Mouse (Mus musculus) lung, postnatal 0 days (tissue): Measurements from ENCODE around the gene Pxdc1. TPM values are rescaled to one million over a fixed set of nuclear protein-coding genes. Genes with fewer than 3 reads are reported as not detected.

Experiments
- ATAC-seq: fragments of 200-750 bp; cut with Nextera tagmentation; 2 replicates; pipeline ENCODE4 v1.8.0; 2017; ENCODE audit warnings: moderate library complexity
- DNase-seq: peaks from one replicate; pipeline ENCODE4 v3.0.0-alpha.2; 2016; ENCODE audit warnings: low spot score
- H3K27ac ChIP-seq: fragments of 300-500 bp; sonication (generic); 2 replicates; pipeline ENCODE4 v1.5.1; 2014; ENCODE audit warnings: antibody characterized with exemption, mild to moderate bottlenecking, low read length, mixed read lengths
- H3K27me3 ChIP-seq: fragments of 300-500 bp; sonication (generic); replicated peaks from 2 replicates; pipeline ENCODE4 v1.6.1; 2014; ENCODE audit warnings: low read length, mixed read lengths; ENCODE audit not compliant: insufficient read depth
- H3K36me3 ChIP-seq: fragments of 300-500 bp; sonication (generic); 2 replicates; pipeline ENCODE4 v1.6.1; 2014; ENCODE audit warnings: low read length, mixed read lengths; ENCODE audit not compliant: insufficient read depth
- H3K4me1 ChIP-seq: fragments of 300-500 bp; sonication (generic); 2 replicates; pipeline ENCODE4 v1.6.1; 2014; ENCODE audit warnings: antibody characterized with exemption, low read depth, low read length, mixed read lengths; ENCODE audit not compliant: insufficient read depth
- H3K4me2 ChIP-seq: fragments of 300-500 bp; sonication (generic); replicated peaks from 2 replicates; pipeline ENCODE4 v1.6.1; 2014; ENCODE audit warnings: low read depth, mild to moderate bottlenecking, low read length, moderate library complexity, mixed read lengths
- H3K4me3 ChIP-seq: fragments of 300-500 bp; sonication (generic); 2 replicates; pipeline ENCODE4 v1.5.1; 2014; ENCODE audit warnings: low read depth, low read length
- H3K9ac ChIP-seq: fragments of 300-500 bp; sonication (generic); replicated peaks from 2 replicates; pipeline ENCODE4 v1.6.1; 2014; ENCODE audit warnings: low read depth, mild to moderate bottlenecking
- H3K9me3 ChIP-seq: fragments of 300-500 bp; sonication (generic); 2 replicates; pipeline ENCODE4 v1.6.1; 2016; ENCODE audit warnings: low read length, mixed read lengths
- CTCF ChIP-seq: IDR thresholded peaks from 2 replicates; pipeline ENCODE4 v1.5.1; 2016; ENCODE audit warnings: antibody characterized with exemption, mild to moderate bottlenecking
- EP300 ChIP-seq: IDR thresholded peaks from 2 replicates; pipeline ENCODE4 v1.6.1; 2016; ENCODE audit warnings: antibody characterized with exemption, mild to moderate bottlenecking, control low read depth
- WGBS: fragments of 180-500 bp; shearing (Covaris S2); extraction: QIAGEN DNeasy Blood & Tissue Kit; methylation state at CpG from one replicate; pipeline ENCODE4 v1.1.7; 2014; 5-methylcytosine and 5-hydroxymethylcytosine counted together
- polyA plus RNA-seq: library from polyadenylated mRNA; unstranded; fragments of >200 nt; fragmentation: Nextera tagmentation; extraction: Ambion mirVana; gene quantifications from 2 replicates; pipeline ENCODE4 v1.2.1, GENCODE M21; 2015

Pxdc1 gene
- polyA plus RNA-seq, 1 experiment from 2014 or later = 44.3 TPM

DNA sequence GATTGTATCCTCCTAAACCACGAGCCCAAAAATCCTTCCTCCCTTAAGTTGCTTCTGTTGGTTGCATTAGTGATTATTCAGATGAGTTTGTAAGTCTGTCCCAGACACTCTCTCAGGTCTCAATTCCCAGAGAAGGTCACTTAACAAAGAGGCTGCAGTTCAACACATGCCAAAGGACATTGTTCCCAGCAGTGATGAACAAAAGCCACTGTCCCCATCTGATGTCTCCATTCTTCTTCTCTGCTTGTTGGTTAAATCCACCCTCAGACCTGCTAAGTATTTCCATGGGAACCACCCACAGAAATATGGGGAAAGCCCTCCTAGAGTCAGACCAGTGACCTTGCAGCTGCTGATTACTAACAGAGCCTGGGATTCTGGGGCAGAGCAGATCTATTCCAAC lies 43.6 kb downstream of the Pxdc1 start:
- Histone ChIP-seq H3K36me3 (no peaks in the 10 kb centered on the region), H3K9me3 (no peaks in the 10 kb centered on the region), H3K4me2 (no peak overlapping the region), H3K4me3 (no peak overlapping the region), H3K9ac (no peak overlapping the region), H3K4me1 (no peaks in the 10 kb centered on the region), H3K27ac (no peak overlapping the region), H3K27me3 (no peaks in the 10 kb centered on the region)
- DNase-seq (no peak), ATAC-seq (no peak)
- WGBS = 74% methylated on average over 1 of the region's 1 CpGs
- no peak for TF ChIP-seq EP300
- TF ChIP-seq CTCF = no peak

DNA sequence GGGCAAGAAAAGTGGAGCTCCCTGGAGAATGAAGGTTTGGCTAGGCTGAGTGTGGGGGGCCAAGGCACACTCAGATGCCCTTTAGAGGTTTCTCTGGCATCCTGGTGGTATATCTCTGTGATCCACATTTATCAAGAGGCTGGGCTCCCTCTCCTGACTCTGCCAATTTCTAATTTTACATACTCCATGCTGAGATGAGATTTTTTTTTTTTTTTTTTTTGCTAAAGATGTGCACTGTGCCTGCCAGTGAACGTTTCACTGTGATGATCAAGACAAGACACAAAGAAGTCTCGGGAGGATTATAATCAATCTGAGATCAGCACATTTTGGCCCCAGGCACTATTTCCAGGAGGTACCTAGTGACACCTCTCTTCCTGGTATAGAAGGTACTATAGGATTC lies 46.2 kb downstream of the Pxdc1 start:
- Histone ChIP-seq H3K9me3 (no peaks in the 10 kb centered on the region), H3K9ac (no peak overlapping the region), H3K4me1 (no peaks in the 10 kb centered on the region), H3K27me3 (no peaks in the 10 kb centered on the region), H3K4me2 (no peak overlapping the region), H3K36me3 (no peaks in the 10 kb centered on the region), H3K27ac (no peak overlapping the region), H3K4me3 (no peak overlapping the region)
- TF ChIP-seq EP300 = no peak
- no peak for TF ChIP-seq CTCF
- DNase-seq (no peak), ATAC-seq (no peak)
- 69% methylated on average over 2 of the region's 2 CpGs for WGBS

DNA sequence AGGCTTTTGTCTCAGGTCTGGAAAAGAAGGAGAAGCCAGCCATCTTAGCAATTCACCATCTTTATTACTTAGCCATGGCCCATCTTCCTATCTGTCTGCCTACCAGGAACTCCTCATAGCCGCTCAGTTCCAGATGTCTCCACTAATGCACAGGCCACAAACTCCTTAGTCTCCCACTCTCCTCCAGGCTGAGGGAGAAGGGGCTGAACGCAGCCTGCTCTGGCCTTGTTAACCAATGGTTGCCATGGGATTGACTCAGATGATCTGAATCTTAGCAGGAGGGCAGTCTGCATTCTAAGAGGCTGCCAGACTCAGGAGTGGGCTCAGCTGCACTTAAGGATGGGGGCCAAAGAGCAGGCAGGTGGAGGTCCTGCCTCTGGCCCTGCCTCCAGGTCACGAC lies 47.4 kb downstream of the Pxdc1 start:
- no peak for ATAC-seq
- Histone ChIP-seq H3K27ac (no peak overlapping the region), H3K36me3 (no peaks in the 10 kb centered on the region), H3K9ac (no peak overlapping the region), H3K9me3 (no peaks in the 10 kb centered on the region), H3K4me3 (no peak overlapping the region), H3K4me1 (no peaks in the 10 kb centered on the region), H3K27me3 (no peaks in the 10 kb centered on the region), H3K4me2 (no peak overlapping the region)
- no peak for TF ChIP-seq CTCF
- no peak for TF ChIP-seq EP300
- 62% methylated on average over 3 of the region's 3 CpGs for WGBS
- DNase-seq = no peak

DNA sequence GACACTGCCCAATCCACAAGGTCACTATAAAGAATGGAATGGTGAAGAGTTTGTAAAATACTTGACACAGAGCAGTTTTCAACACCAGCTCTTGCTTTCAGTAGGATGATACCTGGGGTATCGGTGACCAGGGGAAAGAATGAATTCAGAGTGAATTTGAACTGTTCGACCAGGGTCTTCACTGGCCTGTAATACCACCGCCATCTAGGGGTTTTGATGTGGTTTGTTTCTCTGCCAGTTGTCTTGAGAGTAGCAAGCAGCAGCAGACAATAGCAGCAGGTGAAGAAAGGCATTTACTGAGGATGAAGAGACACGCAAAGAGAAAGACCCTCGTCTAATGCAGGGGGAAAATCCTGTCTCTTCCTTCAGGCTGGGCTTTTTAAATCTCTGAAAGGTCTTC lies 48.1 kb downstream of the Pxdc1 start:
- Histone ChIP-seq H3K4me3 (no peak overlapping the region), H3K9ac (no peak overlapping the region), H3K4me1 (no peaks in the 10 kb centered on the region), H3K4me2 (no peak overlapping the region), H3K27ac (no peak overlapping the region), H3K9me3 (no peaks in the 10 kb centered on the region), H3K36me3 (no peaks in the 10 kb centered on the region), H3K27me3 (no peaks in the 10 kb centered on the region)
- no peak for ATAC-seq
- peak; percentile 33 for TF ChIP-seq CTCF
- no peak for TF ChIP-seq EP300
- DNase-seq = no peak
- 64% methylated on average over 5 of the region's 5 CpGs for WGBS

DNA sequence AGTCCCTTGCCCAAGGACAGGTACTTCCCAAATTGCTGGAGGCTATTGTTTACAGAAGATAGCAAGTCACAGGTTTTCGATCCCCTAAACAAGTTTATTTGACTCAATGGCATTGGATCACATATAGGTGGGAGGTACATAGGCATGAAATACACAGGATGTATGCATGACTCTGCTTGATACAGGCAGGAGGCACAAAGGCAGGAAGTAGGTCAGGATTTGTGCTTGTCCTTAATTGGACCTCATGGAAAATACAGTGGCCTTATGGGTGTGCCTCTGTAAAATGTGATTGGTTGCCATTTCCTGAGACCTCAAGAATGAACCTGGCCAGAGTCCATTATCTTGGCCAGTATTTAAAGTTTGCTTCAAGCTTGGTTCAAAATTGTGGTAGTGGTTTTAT lies 48.9 kb downstream of the Pxdc1 start:
- Histone ChIP-seq H3K36me3 (no peaks in the 10 kb centered on the region), H3K27me3 (no peaks in the 10 kb centered on the region), H3K4me2 (no peak overlapping the region), H3K27ac (no peak overlapping the region), H3K9me3 (no peaks in the 10 kb centered on the region), H3K9ac (no peak overlapping the region), H3K4me3 (no peak overlapping the region), H3K4me1 (no peaks in the 10 kb centered on the region)
- no peak for TF ChIP-seq CTCF
- peak; percentile 55 for TF ChIP-seq EP300
- ATAC-seq (peak; percentile 75), DNase-seq (peak; percentile 39)
- 88% methylated on average over 1 of the region's 1 CpGs for WGBS

DNA sequence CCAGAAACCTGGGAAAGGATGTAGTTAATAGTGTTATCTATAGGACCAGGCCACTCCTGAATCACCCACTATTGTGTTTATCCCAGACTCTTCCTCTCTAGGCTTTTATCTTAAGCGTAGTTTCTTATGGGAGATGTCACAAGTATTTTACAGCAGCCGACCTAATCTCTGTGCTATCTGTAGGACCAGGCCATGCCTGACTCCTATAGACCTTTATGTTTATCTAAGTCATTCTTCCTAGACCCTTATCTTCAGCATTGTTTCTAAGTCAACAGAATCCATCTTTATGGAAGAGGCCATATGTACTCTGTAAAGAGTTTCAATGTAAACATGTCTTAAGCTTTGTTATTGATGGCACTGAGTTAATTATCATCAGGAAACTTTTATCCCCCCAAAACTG lies 50.5 kb downstream of the Pxdc1 start:
- no peaks in the 10 kb centered on the region for H3K36me3 ChIP-seq
- no peaks in the 10 kb centered on the region for H3K9me3 ChIP-seq
- no peak for ATAC-seq
- WGBS = 21% methylated on average over 2 of the region's 2 CpGs
- no peak overlapping the region for H3K4me2 ChIP-seq
- H3K4me1 ChIP-seq = no peaks in the 10 kb centered on the region
- TF ChIP-seq CTCF = no peak
- no peak for TF ChIP-seq EP300
- no peak for DNase-seq
- H3K27ac ChIP-seq = no peak overlapping the region
- no peak overlapping the region for H3K9ac ChIP-seq
- H3K4me3 ChIP-seq = no peak overlapping the region
- H3K27me3 ChIP-seq = no peaks in the 10 kb centered on the region

DNA sequence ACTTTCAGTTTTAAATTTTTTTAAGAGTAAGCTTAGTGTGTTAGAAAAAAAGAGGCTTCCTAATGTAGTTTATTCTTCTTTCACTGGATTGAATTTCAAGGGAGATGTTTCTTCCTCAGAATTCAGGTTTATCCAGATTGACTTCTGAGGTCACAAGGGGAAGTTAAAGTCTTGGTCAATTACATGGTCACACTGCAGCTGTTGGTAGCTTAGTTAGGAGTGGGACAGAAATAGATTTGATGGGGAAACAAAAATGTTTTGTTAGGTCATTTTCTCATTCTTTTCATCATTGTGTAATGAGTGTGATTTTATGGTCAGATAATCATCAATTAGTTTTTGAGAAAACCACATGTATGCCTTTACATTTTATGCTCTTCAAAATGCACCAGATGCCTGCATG lies 56.5 kb downstream of the Pxdc1 start:
- Histone ChIP-seq H3K4me2 (no peak overlapping the region), H3K27ac (no peak overlapping the region), H3K9me3 (no peaks in the 10 kb centered on the region), H3K9ac (no peak overlapping the region), H3K4me1 (no peaks in the 10 kb centered on the region), H3K4me3 (no peak overlapping the region), H3K36me3 (no peaks in the 10 kb centered on the region), H3K27me3 (no peaks in the 10 kb centered on the region)
- DNase-seq (no peak), ATAC-seq (no peak)
- TF ChIP-seq EP300 (no peak), CTCF (no peak)

Other genes with a start within 250 kb of the Pxdc1 start
- 0.10 and 0.11 TPM in 2 replicates for gene Fam50b, start 81.4 kb upstream of the Pxdc1 start, polyA plus RNA-seq
- gene Prpf4b, start 221.8 kb upstream of the Pxdc1 start, polyA plus RNA-seq = 61.9 and 63.5 TPM in 2 replicates